Mouse (Mus musculus) stomach, embryonic 15.5 days (tissue): ENCODE measurements around the gene Selenoi. TPM values are rescaled to one million over a fixed set of nuclear protein-coding genes. Genes with fewer than 3 reads are reported as not detected.

Experiments
- ATAC-seq: fragments of 200-750 bp; cut with Nextera tagmentation; 2 replicates; pipeline ENCODE4 v1.8.0; 2017; ENCODE audit warnings: low read depth, moderate number of reproducible peaks, moderate TSS enrichment; ENCODE audit not compliant: insufficient read depth, low FRiP score
- H3K27ac ChIP-seq: fragments of 300-500 bp; sonication (generic); 2 replicates; pipeline ENCODE4 v1.5.1; 2015; ENCODE audit warnings: mild to moderate bottlenecking, inconsistent platforms
- H3K27me3 ChIP-seq: fragments of 300-500 bp; sonication (generic); replicated peaks from 2 replicates; pipeline ENCODE4 v1.6.1; 2015; ENCODE audit warnings: inconsistent platforms
- H3K36me3 ChIP-seq: fragments of 300-500 bp; sonication (generic); 2 replicates; pipeline ENCODE4 v1.6.1; 2015; ENCODE audit warnings: inconsistent platforms
- H3K4me1 ChIP-seq: fragments of 300-500 bp; sonication (generic); 2 replicates; pipeline ENCODE4 v1.6.1; 2015; ENCODE audit warnings: inconsistent platforms
- H3K4me2 ChIP-seq: fragments of 300-500 bp; sonication (generic); 2 replicates; pipeline ENCODE4 v1.6.1; 2015; ENCODE audit warnings: mild to moderate bottlenecking, inconsistent platforms
- H3K4me3 ChIP-seq: fragments of 300-500 bp; sonication (generic); replicated peaks from 2 replicates; pipeline ENCODE4 v1.5.1; 2015; ENCODE audit warnings: inconsistent platforms
- H3K9ac ChIP-seq: fragments of 300-500 bp; sonication (generic); 2 replicates; pipeline ENCODE4 v1.6.1; 2015; ENCODE audit warnings: inconsistent platforms
- H3K9me3 ChIP-seq: fragments of 300-500 bp; sonication (generic); 2 replicates; pipeline ENCODE4 v1.6.1; 2016; ENCODE audit warnings: inconsistent platforms
- WGBS: fragments of 180-500 bp; shearing (Covaris S2); methylation state at CpG from one replicate; pipeline ENCODE4 v1.1.7; 2015; 5-methylcytosine and 5-hydroxymethylcytosine counted together
- polyA plus RNA-seq: library from polyadenylated mRNA; unstranded; fragments of >200 nt; fragmentation: Nextera tagmentation; extraction: Ambion mirVana; gene quantifications from 2 replicates; pipeline ENCODE4 v1.2.1, GENCODE M21; 2015

Selenoi gene
- polyA plus RNA-seq, 1 experiment from 2014 or later = 22.3 TPM

- 0 out of 2 replicates have a peak, but pooled peaks cover 6% of the 10 kb centered on the region for H3K27me3 ChIP-seq
- WGBS = 83% methylated on average over 4 of the region's 4 CpGs
- H3K36me3 ChIP-seq = no peaks in the 10 kb centered on the region
- peaks cover 4% of the 10 kb centered on the region; the same call in 1 of the 2 replicates for H3K4me1 ChIP-seq
- H3K27ac ChIP-seq = no peak overlapping the region
- no peak overlapping the region for H3K9ac ChIP-seq
- no peak for ATAC-seq
- H3K4me2 ChIP-seq = no peak overlapping the region
- H3K4me3 ChIP-seq = no peak overlapping the region
- no peaks in the 10 kb centered on the region for H3K9me3 ChIP-seq
Measured at GRCm38 (mm10) chr5:30279446-30279845, 47.1 kb downstream of the Selenoi start.

DNA sequence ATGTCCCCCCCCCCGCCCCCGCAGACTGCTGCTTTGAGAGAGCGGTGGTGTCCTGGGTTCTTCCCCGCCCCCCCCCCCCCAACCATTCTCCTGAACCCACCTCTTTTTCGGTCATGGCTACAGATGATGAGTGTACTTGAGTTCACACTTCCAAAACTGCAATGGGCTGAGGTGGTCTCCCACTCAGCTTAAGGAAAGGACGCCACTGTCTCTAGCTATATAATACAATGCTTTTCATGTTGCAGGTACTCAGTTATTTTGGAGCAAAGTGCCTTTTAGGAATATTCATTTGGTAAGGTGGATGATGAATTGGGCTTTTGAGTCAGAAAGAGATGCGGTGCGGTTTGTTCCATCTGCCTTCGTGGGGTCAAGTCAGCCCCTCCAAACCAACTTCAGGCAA lies 48.5 kb downstream of the Selenoi start:
- no peak overlapping the region for H3K9ac ChIP-seq
- peak overlapping the region; percentile 36 for H3K4me3 ChIP-seq
- no peaks in the 10 kb centered on the region for H3K36me3 ChIP-seq
- H3K27me3 ChIP-seq = 0 out of 2 replicates have a peak, but pooled peaks cover 6% of the 10 kb centered on the region
- no peak overlapping the region for H3K27ac ChIP-seq
- no peaks in the 10 kb centered on the region for H3K9me3 ChIP-seq
- H3K4me1 ChIP-seq = peaks cover 4% of the 10 kb centered on the region; the same call in 1 of the 2 replicates
- ATAC-seq = no peak
- WGBS = 41% methylated on average over 9 of the region's 9 CpGs
- H3K4me2 ChIP-seq = peak overlapping the region; percentile 69

GRCm38 (mm10) chr5:30281291-30281732 lies 48.9 kb downstream of the Selenoi start, which contains the start of gene Drc1:
Gene Drc1, plus strand, starts transcription at chr5:30281388.
- H3K9ac ChIP-seq = no peak within 1 kb of the TSS
- H3K9me3 ChIP-seq = no peaks in the 10 kb centered on the region
- H3K27ac ChIP-seq = no peak within 1 kb of the TSS
- H3K27me3 ChIP-seq = 0 out of 2 replicates have a peak, but pooled peaks cover 6% of the 10 kb centered on the region
- H3K4me1 ChIP-seq = peaks cover 5% of the 10 kb centered on the region; the same call in 1 of the 2 replicates
- H3K4me2 ChIP-seq = peak within 1 kb of the TSS; percentile 69
- no peaks in the 10 kb centered on the region for H3K36me3 ChIP-seq
- H3K4me3 ChIP-seq = peak within 1 kb of the TSS; percentile 36
- ATAC-seq = no peak
- WGBS = 2% methylated on average over 26 of the region's 26 CpGs

DNA sequence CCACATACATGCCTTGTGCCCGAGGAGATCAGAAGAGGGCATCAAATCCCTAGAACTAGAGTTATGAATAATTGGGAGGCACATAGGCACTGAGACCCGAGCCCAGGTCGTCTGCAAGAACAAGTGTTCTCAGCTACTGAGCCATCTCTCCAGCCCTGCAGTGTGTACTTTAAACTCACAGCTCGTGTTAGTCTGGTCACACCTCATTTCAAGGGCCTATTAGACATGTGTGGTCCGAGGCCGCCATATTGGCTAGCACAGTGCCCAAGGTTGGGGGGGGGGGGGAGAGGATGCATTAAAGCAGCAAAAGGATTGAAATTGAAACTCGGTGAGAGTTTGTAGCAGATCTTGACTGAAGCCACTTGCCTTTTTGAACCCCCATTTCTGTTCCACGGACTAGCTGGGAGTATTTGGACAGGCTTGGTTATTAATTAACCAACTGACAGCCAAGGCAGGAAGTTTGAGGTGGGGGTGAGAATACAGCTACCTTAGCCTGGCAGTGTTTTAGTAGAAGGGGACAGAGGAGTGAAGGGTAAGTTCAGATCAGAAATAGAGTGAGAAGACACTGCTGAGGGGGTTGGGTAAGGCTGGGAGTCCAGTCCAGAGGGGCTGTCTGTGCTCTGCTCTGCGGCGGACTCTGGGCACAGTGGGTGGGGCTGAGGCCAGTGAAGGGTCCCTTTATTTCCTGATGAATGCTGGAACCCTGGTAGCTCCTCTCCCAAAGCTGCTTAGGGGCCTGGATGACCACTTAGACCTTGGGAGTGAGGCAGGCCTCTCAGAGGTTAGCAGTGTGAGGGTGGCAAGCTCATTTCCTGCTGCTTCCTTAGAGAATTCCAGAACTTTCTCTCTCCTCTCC lies 53.8 kb downstream of the Selenoi start:
- WGBS = 56% methylated on average over 10 of the region's 10 CpGs
- H3K36me3 ChIP-seq = no peaks in the 10 kb centered on the region
- peak overlapping the region; percentile 48 for H3K27ac ChIP-seq
- H3K9ac ChIP-seq = no peak overlapping the region
- 0 out of 2 replicates have a peak, but pooled peaks cover 3% of the 10 kb centered on the region for H3K27me3 ChIP-seq
- no peak overlapping the region for H3K4me3 ChIP-seq
- ATAC-seq = peak; percentile 75
- H3K4me2 ChIP-seq = peak overlapping the region; percentile 29; the same call in 1 of the 2 replicates
- H3K9me3 ChIP-seq = no peaks in the 10 kb centered on the region
- peaks cover 10% of the 10 kb centered on the region; the same call in 1 of the 2 replicates for H3K4me1 ChIP-seq

DNA sequence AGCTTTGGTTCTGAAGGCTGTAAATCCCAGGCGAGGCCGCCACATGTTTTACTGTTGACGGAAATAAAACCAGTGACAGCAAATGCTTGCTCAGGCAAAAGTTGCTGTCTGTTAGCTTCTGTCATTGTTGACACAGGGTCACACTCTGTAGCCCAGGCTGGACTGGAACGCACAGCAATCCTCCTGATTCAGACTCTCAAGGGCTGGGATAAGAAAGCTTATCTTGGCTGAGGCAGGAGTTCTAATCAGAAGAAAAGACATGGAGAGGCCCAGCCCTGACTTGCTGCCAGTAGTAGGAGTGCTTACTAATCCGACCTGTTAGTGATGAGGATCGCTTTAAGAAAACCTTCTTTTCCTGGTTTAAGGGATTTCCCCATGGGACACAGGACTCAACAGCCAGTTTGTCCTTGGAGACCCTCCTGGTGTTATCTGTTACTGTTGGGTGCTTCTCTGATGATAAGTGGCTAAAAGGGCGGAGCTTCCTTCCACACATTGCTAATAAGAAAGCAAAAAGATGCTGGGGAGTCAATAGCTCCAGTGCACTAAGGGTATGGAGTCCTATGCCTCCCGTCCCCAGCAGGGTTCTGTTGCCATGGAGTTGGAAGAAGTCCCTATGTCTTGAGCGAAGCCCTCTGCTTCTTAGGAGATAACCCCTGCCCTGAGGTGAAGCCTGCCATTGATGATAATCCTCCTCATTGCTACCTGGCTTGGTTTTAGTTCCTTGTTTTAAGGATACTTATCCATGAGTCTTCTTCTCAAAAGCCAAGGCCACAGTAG lies 54.9 kb downstream of the Selenoi start:
- Histone ChIP-seq H3K27me3 (no peaks in the 10 kb centered on the region), H3K36me3 (no peaks in the 10 kb centered on the region), H3K4me2 (no peak overlapping the region), H3K4me1 (0 out of 2 replicates have a peak, but pooled peaks cover 7% of the 10 kb centered on the region), H3K9me3 (no peaks in the 10 kb centered on the region), H3K9ac (no peak overlapping the region), H3K27ac (peak overlapping the region; percentile 48; the same call in 1 of the 2 replicates), H3K4me3 (no peak overlapping the region)
- ATAC-seq = peak; percentile 58; the same call in 1 of the 2 replicates
- 69% methylated on average over 9 of the region's 9 CpGs for WGBS

Other genes starting within 250 kb of the Selenoi start
- gene Il6, start 219.5 kb upstream of the Selenoi start, polyA plus RNA-seq = 0.18 and 0.35 TPM in 2 replicates
- 240 and 284 TPM in 2 replicates for gene Tyms, start 159.0 kb upstream of the Selenoi start, polyA plus RNA-seq
- 0.30 and 0.59 TPM in 2 replicates for gene Garem2, start 127.4 kb upstream of the Selenoi start, polyA plus RNA-seq
- gene 3110082J24Rik, start 126.5 kb upstream of the Selenoi start, polyA plus RNA-seq = not detected in 2 replicates
- gene Hadha, start 77.4 kb upstream of the Selenoi start, polyA plus RNA-seq = 142 and 153 TPM in 2 replicates
- gene Hadhb, start 77.3 kb upstream of the Selenoi start, polyA plus RNA-seq = 156 and 196 TPM in 2 replicates
- gene Adgrf3, start 26.9 kb upstream of the Selenoi start, polyA plus RNA-seq = 0.33 and 0.34 TPM in 2 replicates
- 0.90 and 1.4 TPM in 2 replicates for gene Drc1, start 48.8 kb downstream of the Selenoi start, polyA plus RNA-seq
- 0.37 and 0.40 TPM in 2 replicates for gene Otof, start 229.4 kb downstream of the Selenoi start, polyA plus RNA-seq
- gene 1700001C02Rik, start 233.5 kb downstream of the Selenoi start, polyA plus RNA-seq = 0.27 TPM in 1 of 2 replicates, not detected in the other